Mouse (Mus musculus) ZHBTc4 (cell line): ENCODE results near the gene Phlpp1.

Experiments
- DNase-seq: peaks from one replicate; pipeline ENCODE4 v3.0.0-alpha.2; 2011; ENCODE audit warnings: low read depth, low spot score

The Phlpp1 gene

GRCm38 (mm10) chr1:106380465-106380864 is 208.9 kb downstream of the Phlpp1 start:
- DNase-seq, result no peak

- no peak for DNase-seq
Measured at GRCm38 (mm10) chr1:106386542-106386941, 215.0 kb downstream of the Phlpp1 start.

- DNase-seq, result no peak
Measured at GRCm38 (mm10) chr1:106387264-106387663, 215.7 kb downstream of the Phlpp1 start.

GRCm38 (mm10) chr1:106389673-106390072 is 218.1 kb downstream of the Phlpp1 start:
- DNase-seq, result peak; percentile 67

GRCm38 (mm10) chr1:106393072-106393471 is 221.5 kb downstream of the Phlpp1 start:
- no peak for DNase-seq

GRCm38 (mm10) chr1:106394678-106395077 is 223.1 kb downstream of the Phlpp1 start:
- DNase-seq, result no peak

GRCm38 (mm10) chr1:106395476-106395875 is 223.9 kb downstream of the Phlpp1 start:
- DNase-seq, result peak; percentile 87

- no peak for DNase-seq
Measured at GRCm38 (mm10) chr1:106400900-106401634, 229.5 kb downstream of the Phlpp1 start.

- no peak for DNase-seq
Measured at GRCm38 (mm10) chr1:106403011-106403501, 231.5 kb downstream of the Phlpp1 start.

GRCm38 (mm10) chr1:106406852-106407251 is 235.3 kb downstream of the Phlpp1 start:
- no peak for DNase-seq

- DNase-seq, result no peak
Measured at GRCm38 (mm10) chr1:106407963-106408440, 236.4 kb downstream of the Phlpp1 start.

GRCm38 (mm10) chr1:106410858-106411257 is 239.3 kb downstream of the Phlpp1 start:
- DNase-seq, result no peak

GRCm38 (mm10) chr1:106425128-106425936 is 253.8 kb downstream of the Phlpp1 start:
- peak; percentile 51 for DNase-seq

- DNase-seq, result no peak
Measured at GRCm38 (mm10) chr1:106428170-106428569, 256.6 kb downstream of the Phlpp1 start.

- no peak for DNase-seq
Measured at GRCm38 (mm10) chr1:106428580-106428979, 257.0 kb downstream of the Phlpp1 start.

- no peak for DNase-seq
Measured at GRCm38 (mm10) chr1:106433580-106433979, 262.0 kb downstream of the Phlpp1 start.
